Mouse (Mus musculus) right cerebral cortex, postnatal 4 days (tissue): Measurements from ENCODE around the gene Ubxn10.
A peak's percentile ranks its signal among the peaks of the same experiment; 100 is the strongest.

Experiments
- DNase-seq: peaks from one replicate; pipeline ENCODE4 v3.0.0-alpha.2; 2022

Ubxn10 gene

GRCm38 (mm10) chr4:138729018-138729703 lies 7.8 kb downstream of the Ubxn10 start:
- DNase-seq: no peak

- no peak for DNase-seq
Observed at GRCm38 (mm10) chr4:138725751-138726150, 11.2 kb downstream of the Ubxn10 start.

GRCm38 (mm10) chr4:138725127-138725461 lies 11.9 kb downstream of the Ubxn10 start:
- DNase-seq: peak; percentile 52

GRCm38 (mm10) chr4:138724354-138725126 lies 12.4 kb downstream of the Ubxn10 start, which contains the start of gene Pla2g2c:
Gene Pla2g2c, plus strand, starts transcription at chr4:138724792.
- no peak for DNase-seq

- DNase-seq: no peak
Observed at GRCm38 (mm10) chr4:138723493-138724281, 13.3 kb downstream of the Ubxn10 start.

- DNase-seq: no peak
Observed at GRCm38 (mm10) chr4:138719264-138719596, 17.7 kb downstream of the Ubxn10 start.

- no peak for DNase-seq
Observed at GRCm38 (mm10) chr4:138718586-138719263, 18.2 kb downstream of the Ubxn10 start.

GRCm38 (mm10) chr4:138716697-138717096 lies 20.3 kb downstream of the Ubxn10 start:
- DNase-seq: no peak

GRCm38 (mm10) chr4:138714186-138714585 lies 22.8 kb downstream of the Ubxn10 start:
- no peak for DNase-seq

GRCm38 (mm10) chr4:138712621-138713020 lies 24.3 kb downstream of the Ubxn10 start:
- DNase-seq: no peak

GRCm38 (mm10) chr4:138712096-138712495 lies 24.9 kb downstream of the Ubxn10 start:
- no peak for DNase-seq

GRCm38 (mm10) chr4:138711051-138711820 lies 25.7 kb downstream of the Ubxn10 start:
- DNase-seq: no peak

- DNase-seq: no peak
Observed at GRCm38 (mm10) chr4:138710633-138711032, 26.3 kb downstream of the Ubxn10 start.

GRCm38 (mm10) chr4:138709944-138710343 lies 27.0 kb downstream of the Ubxn10 start:
- DNase-seq: no peak

- DNase-seq: no peak
Observed at GRCm38 (mm10) chr4:138709246-138709645, 27.7 kb downstream of the Ubxn10 start.

- DNase-seq: peak; percentile 62
Observed at GRCm38 (mm10) chr4:138708636-138709035, 28.3 kb downstream of the Ubxn10 start.

GRCm38 (mm10) chr4:138706620-138707019 lies 30.3 kb downstream of the Ubxn10 start:
- no peak for DNase-seq

GRCm38 (mm10) chr4:138704169-138704568 lies 32.8 kb downstream of the Ubxn10 start:
- no peak for DNase-seq

- no peak for DNase-seq
Observed at GRCm38 (mm10) chr4:138703591-138703990, 33.4 kb downstream of the Ubxn10 start.

GRCm38 (mm10) chr4:138702528-138702927 lies 34.4 kb downstream of the Ubxn10 start:
- DNase-seq: no peak

GRCm38 (mm10) chr4:138702031-138702430 lies 34.9 kb downstream of the Ubxn10 start:
- no peak for DNase-seq

GRCm38 (mm10) chr4:138701111-138701510 lies 35.9 kb downstream of the Ubxn10 start:
- DNase-seq: no peak
